Mouse (Mus musculus): Measurements from ENCODE around the gene Hoxb7.

Gene Hoxb7

GRCm38 (mm10) chr11:96314671-96315343 is 28.4 kb downstream of the Hoxb7 start:
- no peak for DNase-seq (ENCODE audit: low spot score in 2 of 2)

- no peak for DNase-seq (ENCODE audit: low spot score in 2 of 2)
Observed at GRCm38 (mm10) chr11:96315344-96315681, 28.9 kb downstream of the Hoxb7 start.

GRCm38 (mm10) chr11:96316696-96317607 is 30.5 kb downstream of the Hoxb7 start:
- DNase-seq (ENCODE audit: low spot score in 2 of 2): no peak

- DNase-seq (ENCODE audit: low spot score in 2 of 2): no peak
Observed at GRCm38 (mm10) chr11:96317608-96318367, 31.4 kb downstream of the Hoxb7 start, which contains the start of gene Hoxb4. Hoxb4 (plus strand) TSS chr11:96318267.

GRCm38 (mm10) chr11:96318368-96319070 is 32.1 kb downstream of the Hoxb7 start:
- DNase-seq (ENCODE audit: low spot score in 2 of 2): no peak

GRCm38 (mm10) chr11:96319071-96319902 is 32.9 kb downstream of the Hoxb7 start:
- DNase-seq (ENCODE audit: low spot score in 2 of 2): no peak

GRCm38 (mm10) chr11:96319910-96320309 is 33.5 kb downstream of the Hoxb7 start:
- DNase-seq (ENCODE audit: low spot score in 2 of 2): no peak

- no peak for DNase-seq (ENCODE audit: low spot score in 2 of 2)
Observed at GRCm38 (mm10) chr11:96320688-96321087, 34.3 kb downstream of the Hoxb7 start.

- DNase-seq (ENCODE audit: low spot score in 2 of 2): no peak
Observed at GRCm38 (mm10) chr11:96321846-96322245, 35.4 kb downstream of the Hoxb7 start.

- DNase-seq (ENCODE audit: low spot score in 2 of 2): no peak
Observed at GRCm38 (mm10) chr11:96322738-96323137, 36.3 kb downstream of the Hoxb7 start.

GRCm38 (mm10) chr11:96323154-96323553 is 36.7 kb downstream of the Hoxb7 start, which contains the start of gene Hoxb3:
Hoxb3 (plus strand) TSS chr11:96323326.
- DNase-seq (ENCODE audit: low spot score in 2 of 2): no peak

GRCm38 (mm10) chr11:96324125-96324524 is 37.7 kb downstream of the Hoxb7 start:
- DNase-seq (ENCODE audit: low spot score in 2 of 2): no peak

- no peak for DNase-seq (ENCODE audit: low spot score in 2 of 2)
Observed at GRCm38 (mm10) chr11:96324965-96325364, 38.5 kb downstream of the Hoxb7 start.

- no peak for DNase-seq (ENCODE audit: low spot score in 2 of 2)
Observed at GRCm38 (mm10) chr11:96325747-96326212, 39.4 kb downstream of the Hoxb7 start.

GRCm38 (mm10) chr11:96326705-96327104 is 40.3 kb downstream of the Hoxb7 start:
- DNase-seq (ENCODE audit: low spot score in 2 of 2): no peak

GRCm38 (mm10) chr11:96327122-96327521 is 40.7 kb downstream of the Hoxb7 start:
- DNase-seq (ENCODE audit: low spot score in 2 of 2): no peak

GRCm38 (mm10) chr11:96327750-96328149 is 41.3 kb downstream of the Hoxb7 start:
- DNase-seq (ENCODE audit: low spot score in 2 of 2): no peak

- DNase-seq (ENCODE audit: low spot score in 2 of 2): no peak
Observed at GRCm38 (mm10) chr11:96328605-96329004, 42.2 kb downstream of the Hoxb7 start.

- DNase-seq (ENCODE audit: low spot score in 2 of 2): no peak
Observed at GRCm38 (mm10) chr11:96332105-96332504, 45.7 kb downstream of the Hoxb7 start.

GRCm38 (mm10) chr11:96332618-96333032 is 46.2 kb downstream of the Hoxb7 start:
- no peak for DNase-seq (ENCODE audit: low spot score in 2 of 2)

All from right cerebral cortex, adult 2 months (tissue).